Mouse (Mus musculus) E14TG2a.4 (cell line): ENCODE results near the gene Tmem230.
"Not testable (repeated sequence)": the region's sequence is repeated elsewhere in the genome, so short reads cannot be mapped to it uniquely, and the experiment has no call there.

ENCODE experiments used
- CTCF ChIP-seq: conservative IDR thresholded peaks from 2 replicates; pipeline ENCODE4 v1.5.1; 2014; ENCODE audit warnings: low read length
- NANOG ChIP-seq: IDR thresholded peaks from 2 replicates; pipeline ENCODE4 v1.6.1; 2014; ENCODE audit warnings: borderline replicate concordance, low read length, mixed read lengths
- POU5F1 ChIP-seq: IDR thresholded peaks from 2 replicates; pipeline ENCODE4 v1.6.1; 2014; ENCODE audit warnings: low read length, borderline replicate concordance

- not testable (repeated sequence) for TF ChIP-seq CTCF, NANOG, POU5F1
Observed at GRCm38 (mm10) chr2:132289213-132289612, 41.6 kb upstream of the Tmem230 start.
